Comparison of ENCODE assay signal across 8 mouse cellular contexts in the genomic region with DNA sequence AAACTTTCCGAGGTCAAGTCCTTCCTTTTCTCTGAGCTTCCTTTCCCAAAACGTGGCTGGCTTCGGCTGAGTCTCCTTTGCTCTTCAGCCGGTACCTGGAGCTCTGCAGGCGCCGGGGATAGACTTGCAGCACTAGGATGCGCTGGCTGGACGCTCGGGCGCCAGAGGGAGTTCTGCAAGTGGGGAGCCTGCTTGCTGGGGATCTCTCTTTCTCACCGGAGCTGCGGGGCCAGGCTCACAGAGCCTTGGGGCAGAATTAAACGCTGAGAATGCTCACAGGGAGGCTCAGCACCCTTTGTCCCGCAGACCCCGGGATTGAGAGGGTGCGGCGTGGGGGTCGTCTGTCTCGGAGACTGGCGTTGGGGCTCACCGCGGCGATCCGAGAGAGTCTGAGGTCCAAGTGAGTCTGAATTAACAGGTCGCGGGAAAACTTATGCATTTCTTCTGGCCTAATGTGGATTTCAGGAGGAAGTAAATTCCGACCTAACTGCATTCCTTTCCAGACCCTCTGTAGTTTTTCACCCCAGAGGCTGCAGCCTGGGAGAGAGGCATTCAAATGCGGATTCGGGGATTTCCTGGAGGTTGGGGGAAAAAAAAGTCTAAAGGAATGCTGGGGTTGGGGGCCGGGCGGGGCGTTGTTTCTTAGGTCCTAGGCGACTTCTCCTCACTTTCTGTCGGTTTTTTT. TPM values are rescaled to one million over a fixed set of nuclear protein-coding genes. Genes with fewer than 3 reads are reported as not detected.
DNase-seq lines count a peak whose midpoint lies in the region; ATAC-seq and TF ChIP-seq lines count a peak whose summit lies in the region.

No protein-coding gene starts in this region.

- H3K27me3 ChIP-seq in cerebellum, adult 2 months (ENCODE audit: control insufficient read depth, insufficient read depth, low read length) = no peaks in the 10 kb centered on the region
- no peaks in the 10 kb centered on the region for H3K27me3 ChIP-seq in hindbrain, embryonic 16.5 days (replicated peaks; ENCODE audit: control insufficient read depth, insufficient read depth, low read length)

- peak; percentile 72 for DNase-seq in Muller cell, postnatal 12 days (ENCODE audit: inconsistent ontology term)
- peak; percentile 79 for DNase-seq in cerebellum, adult 2 months
- DNase-seq in frontal cortex, postnatal 36 days (ENCODE audit: low spot score in 2 of 2) = peak; percentile 71 to 74
- peak; percentile 57 to 76 for DNase-seq in left cerebral cortex, postnatal 10 days (ENCODE audit: extremely low spot score in 1 of 2, low spot score in 2 of 2)
- peak; percentile 72 for DNase-seq in mesoderm, embryonic 11.5 days (ENCODE audit: low read depth, low spot score)
- peak; percentile 66 for DNase-seq in right cerebral cortex, postnatal 4 days

- H3K27ac ChIP-seq in cerebellum, adult 2 months (ENCODE audit: insufficient read depth, low read length) = peak overlapping the region; percentile 65
- peak overlapping the region; percentile 49 for H3K27ac ChIP-seq in hindbrain, embryonic 16.5 days (ENCODE audit: low read depth, low read length)

- H3K4me1 ChIP-seq in cerebellum, adult 2 months (ENCODE audit: control insufficient read depth, insufficient read depth, low read length) = peaks cover 6% of the 10 kb centered on the region
- no peaks in the 10 kb centered on the region; the same call in 1 of the 2 replicates for H3K4me1 ChIP-seq in hindbrain, embryonic 16.5 days (ENCODE audit: control insufficient read depth, insufficient read depth, low read depth, low read length)

- intact Hi-C loops in left cerebral cortex, postnatal 10 days (cut with DNase I) = loop anchor here (2.0 to 10.0 kb wide), 4 partner anchors 74 to 562 kb away; no protein-coding TSS in a partner anchor

- no peaks in the 10 kb centered on the region for H3K36me3 ChIP-seq in hindbrain, embryonic 16.5 days (ENCODE audit: control insufficient read depth, insufficient read depth, low read length)

- H3K9me3 ChIP-seq in hindbrain, embryonic 16.5 days (ENCODE audit: control insufficient read depth, low read length) = no peaks in the 10 kb centered on the region

- peak overlapping the region; percentile 76 for H3K9ac ChIP-seq in hindbrain, embryonic 16.5 days (ENCODE audit: low read depth, low read length)

- TF ChIP-seq CTCF in cerebellum, adult 2 months (IDR thresholded peaks at IDR 0.05; ENCODE audit: borderline replicate concordance, insufficient read depth, low read depth, low read length) = peak; percentile 27; the same call in 1 of the 2 replicates

- H3K4me3 ChIP-seq in cerebellum, adult 2 months (replicated peaks; ENCODE audit: insufficient read depth, low read depth, low read length) = peak overlapping the region; percentile 95
- H3K4me3 ChIP-seq in hindbrain, embryonic 16.5 days (ENCODE audit: low read length) = peak overlapping the region; percentile 89

- H3K4me2 ChIP-seq in hindbrain, embryonic 16.5 days (ENCODE audit: low read length) = peak overlapping the region; percentile 96

- TF ChIP-seq POLR2A in cerebellum, adult 2 months (IDR thresholded peaks at IDR 0.05; ENCODE audit: borderline replicate concordance, insufficient read depth, low read length) = no peak

- WGBS in cerebellum, adult 2 months = under 1% methylated on average over 34 of the region's 34 CpGs
- WGBS in hindbrain, embryonic 16.5 days = under 1% methylated on average over 34 of the region's 34 CpGs

- ATAC-seq in hindbrain, embryonic 16.5 days = no peak
- no peak for ATAC-seq in megakaryocyte progenitor cell, adult 5-6 weeks (replicated peaks; ENCODE audit: poor library complexity)

RNA-seq across cellular contexts. Expression of a gene that starts 2.0 kb away (rescaled TPM):
- 106 and 120 TPM in 2 replicates for polyA plus RNA-seq in cerebellum, adult 2 months (2012; rRNA removed)
- polyA plus RNA-seq in hindbrain, embryonic 16.5 days (2015; fragmentation: Nextera tagmentation; extraction: Ambion mirVana) = 14.8 and 16.0 TPM in 2 replicates
- total RNA-seq in left cerebral cortex, postnatal 10 days (2021) = 10 to 100 TPM; 37.0 to 42.9 TPM
- total RNA-seq in megakaryocyte progenitor cell, adult 5-6 weeks (2015) = not detected in 2 replicates
- 0.03 TPM in 1 of 2 replicates, not detected in the other for total RNA-seq in megakaryocyte progenitor cell, adult 5-6 weeks (2017)

Comparison
In these comparisons a context has a peak if more than half of its experiments do, and no peak if none do; other contexts are left out.
1. RNA of a gene that starts 2.0 kb away (total RNA-seq): 37.0 to 42.9 TPM in left cerebral cortex, postnatal 10 days; 0.03 TPM in megakaryocyte progenitor cell, adult 5-6 weeks; every median in the first group is over 10 times any median in the second.
2. Peak in every context shown above with its lines, with median percentiles within 50 percentile points of each other: DNase-seq.